Mouse (Mus musculus): ENCODE measurements around the gene Ccdc124. TPM values are rescaled to one million over a fixed set of nuclear protein-coding genes. Genes with fewer than 3 reads are reported as not detected.

Ccdc124 gene
- total RNA-seq (2023): 10 to 100 TPM; 46.6 to 48.7 TPM

DNA sequence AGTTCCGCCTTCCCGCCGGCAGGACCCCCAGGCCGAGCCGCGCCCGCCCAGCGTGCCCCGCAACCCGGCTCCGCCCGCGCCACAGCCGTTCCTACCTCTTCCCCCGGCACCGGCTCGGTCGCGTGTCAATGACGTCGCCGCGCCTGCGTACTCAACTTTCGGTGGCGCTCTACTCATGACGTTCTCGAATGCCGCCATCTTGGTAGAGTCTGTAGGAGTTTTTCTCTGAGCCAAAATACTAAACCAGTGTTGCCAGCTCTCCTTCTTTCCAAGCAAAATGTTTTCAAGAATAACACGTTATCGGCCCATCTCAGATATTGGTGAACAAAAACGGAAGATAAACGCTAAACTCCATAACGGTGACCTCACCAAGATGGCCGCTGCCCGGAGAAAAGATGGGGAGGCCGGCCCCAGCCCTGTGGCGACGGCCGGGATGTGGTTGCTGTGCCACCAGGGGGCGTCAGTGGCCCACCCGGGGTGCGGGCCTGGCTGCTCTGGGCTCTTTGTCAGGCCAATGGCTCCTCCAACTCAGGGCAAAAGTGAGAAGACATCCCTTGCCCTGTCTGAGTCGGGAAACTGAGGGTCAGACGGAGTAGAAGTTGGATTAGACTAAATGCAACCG lies at the start of gene Ccdc124:
TSS of gene Ccdc124 (minus strand) at position 572 of the 622 bp plus-strand sequence.

GRCm38 (mm10) chr8:70905831-70906736 lies 32.3 kb upstream of the Ccdc124 start, which contains the start of gene Map1s:
Gene Map1s, plus strand, starts transcription at chr8:70905932.

DNA sequence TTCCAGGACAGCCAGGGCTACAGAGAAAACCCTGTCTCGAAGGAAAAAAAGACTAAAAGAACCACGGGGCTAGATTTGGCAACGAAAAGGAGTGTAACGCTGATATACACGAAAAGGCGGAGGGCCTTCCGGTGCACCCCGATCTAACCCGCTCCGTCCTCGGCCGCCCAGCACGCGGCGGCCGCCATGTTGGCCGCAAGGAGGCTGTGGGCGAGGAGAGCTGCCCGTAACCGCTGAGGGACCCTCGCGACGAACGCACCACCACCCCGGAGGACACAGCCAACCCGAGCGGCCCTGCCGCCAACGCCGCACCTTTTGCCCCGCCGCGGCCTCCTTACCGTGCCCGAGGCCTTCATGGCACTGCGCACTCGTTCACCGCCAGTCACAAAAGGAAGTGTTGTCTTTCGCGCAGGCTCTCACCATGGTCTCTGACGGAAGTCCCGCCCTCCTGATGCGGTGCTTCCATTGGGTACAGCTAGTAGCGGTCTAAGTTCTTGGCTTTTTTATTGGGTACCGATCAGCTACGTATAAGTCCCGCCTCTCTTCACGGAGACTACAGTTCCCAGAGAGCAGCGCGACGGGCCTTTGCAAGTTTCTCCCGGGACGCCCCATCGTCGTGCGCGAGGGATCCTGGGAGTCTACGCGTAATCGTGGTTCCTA lies 23.4 kb upstream of the Ccdc124 start, which contains the start of gene Rpl18a:
TSS of gene Rpl18a (minus strand) at position 392 of the 660 bp plus-strand sequence.

GRCm38 (mm10) chr8:70892022-70892895 lies 18.5 kb upstream of the Ccdc124 start, which contains the start of gene Slc5a5:
Gene Slc5a5, minus strand, starts transcription at chr8:70892757.

DNA sequence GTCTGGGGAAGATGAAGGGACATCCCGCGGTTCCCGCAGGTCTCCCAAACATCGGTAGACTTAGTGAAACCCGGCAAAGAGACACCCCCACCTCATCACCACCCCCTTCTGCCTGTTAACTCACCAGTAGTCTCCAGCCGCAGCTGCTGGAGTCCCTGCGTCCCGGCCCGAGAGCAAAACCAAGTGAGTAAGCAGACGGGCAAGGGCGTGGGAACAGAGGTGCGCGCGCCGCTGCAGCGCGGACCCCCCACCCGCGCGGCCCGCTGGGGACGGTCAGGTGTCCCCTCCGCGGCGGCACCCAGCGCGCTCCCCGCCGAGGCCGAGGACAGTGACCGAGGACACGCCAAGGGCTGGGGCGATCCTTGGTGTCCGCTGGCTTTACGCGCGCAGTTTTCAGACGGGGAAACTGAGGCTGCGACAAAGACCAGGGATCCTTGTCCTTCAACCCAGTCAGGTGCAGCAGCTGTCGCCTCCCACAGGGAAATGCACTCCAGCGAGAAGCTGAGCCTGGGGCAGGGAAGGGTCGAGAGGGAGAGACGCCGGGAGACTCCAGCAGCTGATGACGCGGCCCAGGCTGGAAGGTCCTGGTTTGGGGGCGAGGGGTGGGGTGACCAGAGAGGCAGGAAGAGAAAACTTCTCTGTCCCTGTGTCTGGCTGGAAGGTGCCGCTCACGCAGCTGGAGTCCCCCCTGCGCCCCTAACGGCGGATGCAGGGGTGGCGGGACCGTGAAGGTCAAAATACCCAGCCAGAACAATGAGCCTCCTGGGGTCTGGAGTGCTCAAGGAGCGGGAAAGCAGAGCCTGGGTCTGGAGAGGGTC lies 10.7 kb downstream of the Ccdc124 start, which contains the start of gene Kcnn1:
TSS of gene Kcnn1 (minus strand) at position 435 of the 818 bp plus-strand sequence.

GRCm38 (mm10) chr8:70839408-70840351 lies 34.1 kb downstream of the Ccdc124 start, which contains the start of gene Arrdc2:
Gene Arrdc2, minus strand, starts transcription at chr8:70839720.

Other genes starting within 250 kb of the Ccdc124 start
- gene Gdf15, start 241.5 kb downstream of the Ccdc124 start, total RNA-seq (2023): 10 to 100 TPM; 54.8 to 78.0 TPM
- 1 to 10 TPM; 7.2 to 9.8 TPM for gene Pgpep1, start 213.5 kb downstream of the Ccdc124 start, total RNA-seq (2023)
- gene Lsm4, start 200.7 kb downstream of the Ccdc124 start, total RNA-seq (2023): 10 to 100 TPM; 46.0 to 54.9 TPM
- gene Jund, start 175.0 kb downstream of the Ccdc124 start, total RNA-seq (2023): 1,000 to 10,000 TPM; 1,065 to 1,168 TPM
- gene Iqcn, start 170.5 kb downstream of the Ccdc124 start, total RNA-seq (2023): 10 to 100 TPM; 15.5 to 15.9 TPM
- gene Gm3336, start 155.4 kb downstream of the Ccdc124 start, total RNA-seq (2023): under 1 TPM in 1 of 2 experiments, not detected in 1; 0.79 TPM
- gene Pde4c, start 150.2 kb downstream of the Ccdc124 start, total RNA-seq (2023): under 1 TPM in 1 of 2 experiments, not detected in 1; 0.24 TPM
- gene Rab3a, start 119.3 kb downstream of the Ccdc124 start, total RNA-seq (2023): 1 to 10 TPM; 5.7 to 6.9 TPM
- 10 to 100 TPM; 28.9 to 32.4 TPM for gene Mpv17l2, start 113.0 kb downstream of the Ccdc124 start, total RNA-seq (2023)
- gene Pik3r2, start 97.2 kb downstream of the Ccdc124 start, total RNA-seq (2023): 10 to 100 TPM; 23.1 to 26.5 TPM
- 100 to 1,000 TPM; 128 to 134 TPM for gene Mast3, start 68.9 kb downstream of the Ccdc124 start, total RNA-seq (2023)
- gene Il12rb1, start 65.5 kb downstream of the Ccdc124 start, total RNA-seq (2023): under 1 TPM; 0.26 to 0.46 TPM
- gene Arrdc2, start 34.2 kb downstream of the Ccdc124 start, total RNA-seq (2023): 10 to 100 TPM; 57.2 to 67.9 TPM
- gene Kcnn1, start 10.7 kb downstream of the Ccdc124 start, total RNA-seq (2023): not detected
- under 1 TPM; 0.21 to 0.33 TPM for gene Slc5a5, start 18.8 kb upstream of the Ccdc124 start, total RNA-seq (2023)
- gene Rpl18a, start 23.5 kb upstream of the Ccdc124 start, total RNA-seq (2023): 1,000 to 10,000 TPM; 2,573 to 2,784 TPM
- gene Map1s, start 32.0 kb upstream of the Ccdc124 start, total RNA-seq (2023): 10 to 100 TPM; 52.8 to 55.4 TPM